Mouse (Mus musculus) heart, postnatal 0 days (tissue): Measurements from ENCODE around the gene Fam117a.

Experiments
- CTCF ChIP-seq: IDR thresholded peaks from 2 replicates; pipeline ENCODE4 v1.5.1; 2016; ENCODE audit warnings: antibody characterized with exemption, control low read depth, low read depth
- EP300 ChIP-seq: IDR thresholded peaks from 2 replicates; pipeline ENCODE4 v1.6.1; 2016; ENCODE audit warnings: antibody characterized with exemption, low read depth

DNA sequence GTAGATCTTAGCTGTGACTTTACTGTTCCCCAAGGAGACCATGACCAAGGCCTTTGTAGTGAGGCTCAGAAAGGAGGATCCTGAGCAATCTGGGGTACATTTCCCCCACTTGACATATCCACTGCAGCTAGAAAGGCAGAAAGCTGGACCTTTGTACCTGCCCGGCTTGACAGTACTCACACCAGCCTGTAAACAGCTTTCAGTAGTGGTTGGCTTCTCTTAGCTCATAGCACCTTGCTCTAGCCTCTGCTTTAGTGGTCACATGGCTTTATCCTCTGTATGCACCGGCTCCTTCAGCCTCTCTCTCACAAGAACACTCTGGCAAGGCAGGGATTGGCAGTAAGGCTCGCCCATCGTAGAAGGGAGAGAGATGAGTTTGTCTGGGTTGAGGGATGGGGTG, 32.1 kb downstream of the Fam117a start:
- no peak for TF ChIP-seq CTCF
- no peak for TF ChIP-seq EP300
